20 mouse cellular contexts compared by ENCODE assay signal in the genomic region with DNA sequence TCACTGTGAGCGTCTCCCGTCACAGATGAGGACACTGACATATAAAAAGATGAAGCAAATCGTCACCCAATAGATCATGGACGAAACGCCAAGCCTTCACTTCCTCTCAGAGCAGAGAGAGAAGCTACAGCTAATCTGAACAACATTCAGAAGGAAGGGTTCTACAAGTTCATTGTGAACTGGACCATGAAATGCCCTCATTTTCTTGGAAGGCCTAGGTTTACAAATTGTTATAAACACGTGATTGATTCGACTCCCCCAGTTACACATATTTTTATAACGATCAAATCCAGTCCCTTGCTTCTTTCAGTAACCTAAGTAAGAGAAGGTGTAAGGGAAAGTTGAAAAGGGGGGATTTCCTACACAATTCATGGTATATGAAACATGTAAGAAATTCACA. TPM values are rescaled to one million over a fixed set of nuclear protein-coding genes. Genes with fewer than 3 reads are reported as not detected.
DNase-seq lines count a peak whose midpoint lies in the region; ATAC-seq and TF ChIP-seq lines count a peak whose summit lies in the region.
"Had no signal": no experiment of that assay in that cellular context is flagged by ENCODE, and none has a peak within 500 bp of the region (broad histone marks: within the 10 kb centered on the region; RNA-seq: fewer than 3 reads in every experiment).

No protein-coding gene starts in this region.

- no peak overlapping the region for H3K27ac ChIP-seq in kidney, embryonic 14.5 days (ENCODE audit: low read depth, low read length)
- 0 out of 2 replicates have a peak overlapping the region, but pooled peaks have one; percentile 34 for H3K27ac ChIP-seq in embryonic facial prominence, embryonic 14.5 days (replicated peaks; ENCODE audit: low read depth, low read length)
- H3K27ac ChIP-seq in limb, embryonic 10.5 days, result peak overlapping the region; percentile 16; the same call in 1 of the 2 replicates
- peak overlapping the region; percentile 40 for H3K27ac ChIP-seq in limb, embryonic 14.5 days (replicated peaks; ENCODE audit: low read depth, low read length)
- H3K27ac ChIP-seq: forebrain, embryonic 13.5 days; heart, embryonic 13.5 days had no signal

- DNase-seq in kidney, adult 9 months, result peak; percentile 75
- no peak for DNase-seq in embryonic facial prominence, embryonic 14.5 days (ENCODE audit: low spot score)
- no peak for DNase-seq in limb, embryonic 10.5 days (ENCODE audit: low spot score)
- DNase-seq in limb, embryonic 14.5 days (ENCODE audit: low spot score), result no peak
- no peak for DNase-seq in gastrocnemius, postnatal 10 days
- DNase-seq: adrenal gland, postnatal 14 days; cerebellum, adult 18-20 months; cerebellum, adult 9-11 months; cerebellum, postnatal 36 days; forebrain, postnatal 0 days; gastrocnemius, postnatal 25 days; heart, postnatal 36 days had no signal

- H3K4me3 ChIP-seq in kidney, embryonic 14.5 days (ENCODE audit: low read length), result no peak overlapping the region
- H3K4me3 ChIP-seq in embryonic facial prominence, embryonic 14.5 days (ENCODE audit: low read depth, low read length), result no peak overlapping the region
- no peak overlapping the region for H3K4me3 ChIP-seq in limb, embryonic 10.5 days
- no peak overlapping the region for H3K4me3 ChIP-seq in limb, embryonic 14.5 days (replicated peaks; ENCODE audit: low read length)
- H3K4me3 ChIP-seq: forebrain, embryonic 13.5 days; heart, embryonic 13.5 days had no signal

- no peak overlapping the region for H3K9ac ChIP-seq in kidney, embryonic 14.5 days (ENCODE audit: low read depth, low read length)
- H3K9ac ChIP-seq in embryonic facial prominence, embryonic 14.5 days (ENCODE audit: low read depth, low read length), result no peak overlapping the region
- no peak overlapping the region for H3K9ac ChIP-seq in limb, embryonic 14.5 days (ENCODE audit: low read depth, low read length, severe bottlenecking)
- H3K9ac ChIP-seq: forebrain, embryonic 13.5 days; forebrain, postnatal 0 days; heart, embryonic 13.5 days had no signal

- ATAC-seq in kidney, embryonic 14.5 days (ENCODE audit: low FRiP score, low TSS enrichment), result no peak
- no peak for ATAC-seq in embryonic facial prominence, embryonic 14.5 days (ENCODE audit: low read depth)
- ATAC-seq in limb, embryonic 14.5 days (ENCODE audit: low FRiP score, low read depth), result no peak
- no peak for ATAC-seq in megakaryocyte-erythroid progenitor cell, adult 5-6 weeks (replicated peaks; ENCODE audit: low FRiP score, low TSS enrichment, poor library complexity, severe bottlenecking)
- ATAC-seq: activated CD4-positive, CD25-positive, alpha-beta regulatory T cell, adult 4 months; forebrain, embryonic 13.5 days; forebrain, postnatal 0 days; hindbrain, embryonic 16.5 days; Patski had no signal

- H3K4me1 ChIP-seq in kidney, embryonic 14.5 days (ENCODE audit: control insufficient read depth, insufficient read depth, low read length), result no peaks in the 10 kb centered on the region
- H3K4me1 ChIP-seq in embryonic facial prominence, embryonic 14.5 days (ENCODE audit: control insufficient read depth, insufficient read depth, low read length), result peaks cover 6% of the 10 kb centered on the region; the same call in 1 of the 2 replicates
- H3K4me1 ChIP-seq in limb, embryonic 10.5 days, result no peaks in the 10 kb centered on the region
- H3K4me1 ChIP-seq in limb, embryonic 14.5 days (ENCODE audit: control insufficient read depth, insufficient read depth, low read length), result peaks cover 33% of the 10 kb centered on the region
- H3K4me1 ChIP-seq: forebrain, embryonic 13.5 days had no signal

- no peak for TF ChIP-seq POLR2A in limb, embryonic 14.5 days (IDR thresholded peaks at IDR 0.05; ENCODE audit: borderline replicate concordance, extremely low read depth, insufficient read depth, insufficient read length)

- no peaks in the 10 kb centered on the region for H3K36me3 ChIP-seq in kidney, embryonic 14.5 days (ENCODE audit: control insufficient read depth, insufficient read depth, low read length)
- H3K36me3 ChIP-seq in embryonic facial prominence, embryonic 14.5 days (ENCODE audit: control insufficient read depth, insufficient read depth, low read length), result no peaks in the 10 kb centered on the region
- H3K36me3 ChIP-seq in limb, embryonic 10.5 days, result no peaks in the 10 kb centered on the region
- H3K36me3 ChIP-seq in limb, embryonic 14.5 days (ENCODE audit: control insufficient read depth, insufficient read depth, low read length), result no peaks in the 10 kb centered on the region
- H3K36me3 ChIP-seq: heart, embryonic 13.5 days had no signal

- H3K9me3 ChIP-seq in kidney, embryonic 14.5 days (ENCODE audit: control insufficient read depth, low read length), result no peaks in the 10 kb centered on the region
- no peaks in the 10 kb centered on the region for H3K9me3 ChIP-seq in embryonic facial prominence, embryonic 14.5 days (ENCODE audit: control insufficient read depth, low read length)
- H3K9me3 ChIP-seq in limb, embryonic 10.5 days (replicated peaks), result no peaks in the 10 kb centered on the region
- no peaks in the 10 kb centered on the region for H3K9me3 ChIP-seq in limb, embryonic 14.5 days (ENCODE audit: control insufficient read depth, low read length)
- H3K9me3 ChIP-seq: forebrain, embryonic 13.5 days; heart, embryonic 13.5 days had no signal

- no peaks in the 10 kb centered on the region for H3K27me3 ChIP-seq in kidney, embryonic 14.5 days (ENCODE audit: control insufficient read depth, insufficient read depth, low read length)
- H3K27me3 ChIP-seq in embryonic facial prominence, embryonic 14.5 days (replicated peaks; ENCODE audit: control insufficient read depth, insufficient read depth, low read length), result no peaks in the 10 kb centered on the region
- H3K27me3 ChIP-seq in limb, embryonic 10.5 days (ENCODE audit: low read depth, poor library complexity, severe bottlenecking), result no peaks in the 10 kb centered on the region
- H3K27me3 ChIP-seq in limb, embryonic 14.5 days (ENCODE audit: control insufficient read depth, insufficient read depth, low read length), result no peaks in the 10 kb centered on the region
- H3K27me3 ChIP-seq: CH12.LX; forebrain, embryonic 13.5 days; heart, embryonic 13.5 days; Patski had no signal

- H3K4me2 ChIP-seq in kidney, embryonic 14.5 days (replicated peaks; ENCODE audit: low read depth, low read length), result no peak overlapping the region
- H3K4me2 ChIP-seq in embryonic facial prominence, embryonic 14.5 days (ENCODE audit: low read depth, low read length), result no peak overlapping the region
- no peak overlapping the region for H3K4me2 ChIP-seq in limb, embryonic 14.5 days (replicated peaks; ENCODE audit: low read depth, low read length, severe bottlenecking)
- H3K4me2 ChIP-seq: forebrain, embryonic 13.5 days; heart, embryonic 13.5 days had no signal

- 66% methylated on average over 8 of the region's 8 CpGs for WGBS in kidney, embryonic 14.5 days
- WGBS in embryonic facial prominence, embryonic 14.5 days, result 78% methylated on average over 8 of the region's 8 CpGs
- 81% methylated on average over 8 of the region's 8 CpGs for WGBS in limb, embryonic 10.5 days
- WGBS in limb, embryonic 14.5 days, result 63% methylated on average over 8 of the region's 8 CpGs

RNA-seq across cellular contexts. Expression of a gene that starts 11.4 kb away (rescaled TPM):
- 10.9 and 19.1 TPM in 2 replicates for polyA plus RNA-seq in kidney, embryonic 14.5 days (2014; fragmentation: Nextera tagmentation; extraction: Ambion mirVana)
- 26.6 and 28.1 TPM in 2 replicates for polyA plus RNA-seq in embryonic facial prominence, embryonic 14.5 days (2014; fragmentation: Nextera tagmentation; extraction: Ambion mirVana)
- polyA plus RNA-seq in limb, embryonic 10.5 days (2016; fragmentation: Nextera tagmentation; extraction: Ambion mirVana), result 0.56 and 2.3 TPM in 2 replicates
- polyA plus RNA-seq in limb, embryonic 14.5 days (2012; rRNA removed), result 61.1 and 62.0 TPM in 2 replicates
- polyA plus RNA-seq in limb, embryonic 14.5 days (2014; fragmentation: Nextera tagmentation; extraction: Ambion mirVana), result 48.2 and 51.1 TPM in 2 replicates
- 0.82 and 0.96 TPM in 2 replicates for total RNA-seq in megakaryocyte-erythroid progenitor cell, adult 5-6 weeks (2014; fragmentation: Nextera tagmentation)
- 0.38 and 0.61 TPM in 2 replicates for total RNA-seq in megakaryocyte-erythroid progenitor cell, adult 5-6 weeks (2017)
- total RNA-seq in gastrocnemius, postnatal 10 days (2021), result 10 to 100 TPM; 11.4 to 13.2 TPM
